Comparison of ENCODE assay signal across 8 mouse cellular contexts in the genomic region with DNA sequence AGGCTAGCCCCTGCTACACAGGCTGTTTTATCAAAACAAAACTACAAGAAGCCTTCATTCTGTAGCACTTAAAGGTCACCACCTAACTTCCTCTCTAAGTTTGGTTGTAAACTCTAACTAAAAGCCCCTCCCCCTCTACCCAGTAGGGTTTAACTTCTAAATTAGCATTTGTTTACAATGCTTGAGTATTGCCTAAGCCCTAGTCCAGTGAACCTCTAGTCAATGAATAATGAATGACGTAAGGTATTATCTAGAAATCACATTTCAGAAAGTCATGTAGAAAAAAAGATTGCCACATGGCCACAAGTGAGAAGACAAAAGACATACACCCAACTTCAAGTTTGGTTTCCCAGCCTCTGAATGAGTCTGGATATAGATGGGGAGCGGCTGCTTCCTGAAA. TPM values are rescaled to one million over a fixed set of nuclear protein-coding genes. Genes with fewer than 3 reads are reported as not detected.
DNase-seq lines count a peak whose midpoint lies in the region; ATAC-seq and TF ChIP-seq lines count a peak whose summit lies in the region.

No protein-coding gene starts in this region.

- TF ChIP-seq RAD21 in MEL (IDR thresholded peaks at IDR 0.05; ENCODE audit: low read depth, low read length), result no peak

- H3K9ac ChIP-seq in MEL (ENCODE audit: control insufficient read depth, low read depth, low read length, poor library complexity, severe bottlenecking), result peak overlapping the region; percentile 100
- H3K9ac ChIP-seq in liver, embryonic 15.5 days, result no peak overlapping the region

- 16% methylated on average over 2 of the region's 2 CpGs for WGBS in hindbrain, embryonic 10.5 days
- WGBS in liver, embryonic 15.5 days (ENCODE audit: insufficient replicate concordance), result 11% methylated on average over 2 of the region's 2 CpGs

- intact Hi-C loops in gastrocnemius, adult 2 months (cut with DNase I), result no loop called here

- H3K36me3 ChIP-seq in MEL (ENCODE audit: control insufficient read depth in 1 of 2, insufficient read depth in 2 of 2, low read length in 2 of 2), result peaks cover 2 to 20% of the 10 kb centered on the region in 2 experiments; a peak in 3 of 4 replicates
- peaks cover 10% of the 10 kb centered on the region; the same call in 1 of the 2 replicates for H3K36me3 ChIP-seq in hindbrain, embryonic 10.5 days
- H3K36me3 ChIP-seq in liver, embryonic 15.5 days (replicated peaks), result peaks cover 2% of the 10 kb centered on the region; the same call in 1 of the 2 replicates

- TF ChIP-seq POLR2A in MEL (IDR thresholded peaks at IDR 0.05; ENCODE audit: control insufficient read depth in 1 of 2, insufficient read depth in 1 of 2, low read depth in 1 of 2, low read length in 2 of 2, poor library complexity in 1 of 2), result no peak

- no peak for TF ChIP-seq EP300 in MEL (IDR thresholded peaks at IDR 0.05; ENCODE audit: low read depth in 1 of 2, low read length in 2 of 2)

- H3K79me2 ChIP-seq in MEL (ENCODE audit: control insufficient read depth, insufficient read depth, low read length, poor library complexity), result peaks cover 14% of the 10 kb centered on the region

- H3K27me3 ChIP-seq in MEL (ENCODE audit: control insufficient read depth in 1 of 2, insufficient read depth in 2 of 2, low read length in 2 of 2), result no peaks in the 10 kb centered on the region
- H3K27me3 ChIP-seq in hindbrain, embryonic 10.5 days (ENCODE audit: insufficient read depth, poor library complexity, severe bottlenecking), result no peaks in the 10 kb centered on the region
- no peaks in the 10 kb centered on the region for H3K27me3 ChIP-seq in liver, embryonic 15.5 days

- peak overlapping the region; percentile 74 for H3K4me3 ChIP-seq in gastrocnemius, adult 2 months
- H3K4me3 ChIP-seq in MEL (ENCODE audit: control insufficient read depth in 1 of 2, insufficient read depth in 1 of 2, low read depth in 2 of 2, low read length in 2 of 2), result peak overlapping the region; percentile 96 to 100
- peak overlapping the region; percentile 85 for H3K4me3 ChIP-seq in hindbrain, embryonic 10.5 days
- peak overlapping the region; percentile 69 for H3K4me3 ChIP-seq in liver, embryonic 15.5 days (replicated peaks)

- no peaks in the 10 kb centered on the region for H3K9me3 ChIP-seq in MEL (replicated peaks; ENCODE audit: insufficient read depth, low read length)
- no peaks in the 10 kb centered on the region for H3K9me3 ChIP-seq in hindbrain, embryonic 10.5 days
- H3K9me3 ChIP-seq in liver, embryonic 15.5 days (replicated peaks), result no peaks in the 10 kb centered on the region

- peak overlapping the region; percentile 94 for H3K27ac ChIP-seq in gastrocnemius, adult 2 months
- peak overlapping the region; percentile 85 for H3K27ac ChIP-seq in MEL (ENCODE audit: control insufficient read depth, low read depth, low read length)
- no peak overlapping the region for H3K27ac ChIP-seq in hindbrain, embryonic 10.5 days
- peak overlapping the region; percentile 45 for H3K27ac ChIP-seq in liver, embryonic 15.5 days (replicated peaks)

- H3K4me2 ChIP-seq in liver, embryonic 15.5 days, result peak overlapping the region; percentile 96

- no peak for TF ChIP-seq CTCF in gastrocnemius, adult 2 months (IDR thresholded peaks at IDR 0.05)
- TF ChIP-seq CTCF in MEL (IDR thresholded peaks at IDR 0.05 in 2 of 3, conservative IDR thresholded peaks at IDR 0.05 in 1 of 3; ENCODE audit: control insufficient read depth in 1 of 3, insufficient read depth in 1 of 3, low read depth in 2 of 3, low read length in 3 of 3, poor library complexity in 1 of 3, severe bottlenecking in 1 of 3), result no peak

- ATAC-seq in liver, embryonic 15.5 days (ENCODE audit: insufficient read depth), result peak; percentile 9; the same call in 1 of the 2 replicates

- DNase-seq in gastrocnemius, adult 2 months, result no peak
- DNase-seq in gastrocnemius, adult 18-20 months (ENCODE audit: low spot score), result no peak
- peak; percentile 64 for DNase-seq in MEL (ENCODE audit: low read depth, low spot score)
- no peak for DNase-seq in hindbrain, embryonic 10.5 days (ENCODE audit: low spot score)
- DNase-seq in yolk sac, embryonic 10.5 days (ENCODE audit: low spot score), result peak; percentile 47
- DNase-seq in urinary bladder, adult 18-20 months (ENCODE audit: low spot score in 2 of 2), result no peak
- no peak for DNase-seq in layer of hippocampus, adult 11-12 months (ENCODE audit: low spot score)

- peaks cover 3 to 9% of the 10 kb centered on the region in 2 experiments; a peak in 3 of 4 replicates for H3K4me1 ChIP-seq in MEL (ENCODE audit: control insufficient read depth in 1 of 2, insufficient read depth in 2 of 2, low read length in 2 of 2)
- peaks cover 19% of the 10 kb centered on the region for H3K4me1 ChIP-seq in hindbrain, embryonic 10.5 days (replicated peaks)
- H3K4me1 ChIP-seq in liver, embryonic 15.5 days (replicated peaks), result peaks cover 37% of the 10 kb centered on the region

TF ChIP-seq in MEL, 35 proteins besides CTCF, POLR2A, EP300 and RAD21:
- TF ChIP-seq TCF12 (IDR thresholded peaks at IDR 0.05; ENCODE audit: low read depth, low read length) (no peak), USF2 (IDR thresholded peaks at IDR 0.05; ENCODE audit: borderline replicate concordance in 1 of 2, insufficient read depth in 1 of 2, low read depth in 1 of 2, low read length in 2 of 2) (0 out of 4 replicates have a peak, but pooled peaks of 1 of the 2 experiments have one; percentile 9), RCOR1 (IDR thresholded peaks at IDR 0.05; ENCODE audit: low read depth, low read length) (0 out of 2 replicates have a peak, but pooled peaks have one; percentile 13), MYC (IDR thresholded peaks at IDR 0.05; ENCODE audit: low read depth, low read length) (peak; percentile 26; the same call in 1 of the 2 replicates), E2F4 (IDR thresholded peaks at IDR 0.05; ENCODE audit: borderline replicate concordance, low read depth, low read length) (no peak), BHLHE40 (IDR thresholded peaks at IDR 0.05; ENCODE audit: borderline replicate concordance, low read depth, low read length) (no peak), ETS1 (IDR thresholded peaks at IDR 0.05; ENCODE audit: low read depth, low read length) (0 out of 2 replicates have a peak, but pooled peaks have one; percentile 37), MXI1 (IDR thresholded peaks at IDR 0.05; ENCODE audit: low read depth, low read length) (peak; percentile 79)

RNA-seq across cellular contexts. Expression of gene Gnpnat1, which starts 17.2 kb away (rescaled TPM):
- total RNA-seq in gastrocnemius, adult 2 months (2021), result 10 to 100 TPM in 1 of 2 experiments, 1 to 10 TPM in 1; 6.0 to 10.9 TPM
- total RNA-seq in gastrocnemius, adult 18-20 months (2021), result 1 to 10 TPM; 8.4 to 9.0 TPM
- total RNA-seq in MEL (2012; rRNA removed), result 22.1 and 24.8 TPM in 2 replicates
- 10 to 100 TPM in 1 of 2 experiments, not detected in 1; 26.8 TPM for polyA plus RNA-seq in MEL (2012; ENCODE audit: insufficient read depth in 1 of 2, insufficient read length in 2 of 2, low read depth in 1 of 2, low replicate concordance in 2 of 2, missing spikeins in 1 of 2)
- polyA plus RNA-seq in hindbrain, embryonic 10.5 days (2016; fragmentation: Nextera tagmentation; extraction: Ambion mirVana), result 38.6 and 46.1 TPM in 2 replicates
- polyA plus RNA-seq in liver, embryonic 15.5 days (2015; fragmentation: Nextera tagmentation; extraction: Ambion mirVana), result 25.2 and 30.2 TPM in 2 replicates

RNA-seq across cellular contexts. Expression of gene Styx, which starts 36.6 kb away (rescaled TPM):
- 10 to 100 TPM; 74.7 to 77.6 TPM for total RNA-seq in gastrocnemius, adult 2 months (2021)
- total RNA-seq in gastrocnemius, adult 18-20 months (2021), result 10 to 100 TPM; 74.6 to 80.4 TPM
- 18.0 and 19.9 TPM in 2 replicates for total RNA-seq in MEL (2012; rRNA removed)
- 10 to 100 TPM in 1 of 2 experiments, not detected in 1; 27.2 TPM for polyA plus RNA-seq in MEL (2012; ENCODE audit: insufficient read depth in 1 of 2, insufficient read length in 2 of 2, low read depth in 1 of 2, low replicate concordance in 2 of 2, missing spikeins in 1 of 2)
- polyA plus RNA-seq in hindbrain, embryonic 10.5 days (2016; fragmentation: Nextera tagmentation; extraction: Ambion mirVana), result 30.6 and 39.2 TPM in 2 replicates
- 16.2 TPM in 2 replicates for polyA plus RNA-seq in liver, embryonic 15.5 days (2015; fragmentation: Nextera tagmentation; extraction: Ambion mirVana)

RNA-seq across cellular contexts. Expression of gene Psmc6, which starts 57.9 kb away (rescaled TPM):
- 100 to 1,000 TPM; 104 TPM for total RNA-seq in gastrocnemius, adult 2 months (2021)
- total RNA-seq in gastrocnemius, adult 18-20 months (2021), result 100 to 1,000 TPM in 1 of 2 experiments, 10 to 100 TPM in 1; 93.0 to 100 TPM
- total RNA-seq in MEL (2012; rRNA removed), result 125 and 156 TPM in 2 replicates
- 100 to 1,000 TPM; 208 to 270 TPM for polyA plus RNA-seq in MEL (2012; ENCODE audit: insufficient read depth in 1 of 2, insufficient read length in 2 of 2, low read depth in 1 of 2, low replicate concordance in 2 of 2, missing spikeins in 1 of 2)
- 168 and 199 TPM in 2 replicates for polyA plus RNA-seq in hindbrain, embryonic 10.5 days (2016; fragmentation: Nextera tagmentation; extraction: Ambion mirVana)
- 69.2 and 84.9 TPM in 2 replicates for polyA plus RNA-seq in liver, embryonic 15.5 days (2015; fragmentation: Nextera tagmentation; extraction: Ambion mirVana)

Comparison
In these comparisons a context has a peak if more than half of its experiments do, and no peak if none do; other contexts are left out.
1. DNase-seq: peak in MEL (single experiment) and yolk sac, embryonic 10.5 days (single experiment); none in gastrocnemius, adult 2 months (single experiment), gastrocnemius, adult 18-20 months (single experiment), hindbrain, embryonic 10.5 days (single experiment), urinary bladder, adult 18-20 months (0 of 2) and layer of hippocampus, adult 11-12 months (single experiment).
2. Peak in every context shown above with its lines, with median percentiles within 50 percentile points of each other: H3K4me3 ChIP-seq.